Mouse (Mus musculus) CH12.LX (cell line): ENCODE results near the gene Pdp2. TPM values are rescaled to one million over a fixed set of nuclear protein-coding genes. Genes with fewer than 3 reads are reported as not detected.

Source experiments
- DNase-seq: peaks from one replicate; pipeline ENCODE4 v3.0.0-alpha.2; 2013; ENCODE audit errors: extremely low read depth
- H3K27ac ChIP-seq: 2 replicates; pipeline ENCODE4 v1.5.1; 2012; ENCODE audit warnings: low read depth, mild to moderate bottlenecking, control low read depth, moderate library complexity; ENCODE audit not compliant: insufficient read depth
- H3K27me3 ChIP-seq: replicated peaks from 2 replicates; pipeline ENCODE3; 2012; ENCODE audit warnings: inconsistent platforms
- H3K36me3 ChIP-seq, 2 experiments: replicated peaks in 1 of 2; 2 replicates each; pipeline versions ENCODE3 to v1.6.1; 2012; ENCODE audit warnings: inconsistent platforms in 1 of 2, low read length in 1 of 2, mild to moderate bottlenecking in 1 of 2, mixed read lengths in 1 of 2, moderate library complexity in 1 of 2; ENCODE audit not compliant: control insufficient read depth in 1 of 2, insufficient read depth in 1 of 2
- H3K4me1 ChIP-seq, 2 experiments: 2 replicates each; pipeline ENCODE4 v1.6.1; 2012; ENCODE audit warnings: inconsistent platforms in 1 of 2, moderate library complexity in 1 of 2; ENCODE audit not compliant: insufficient read depth in 2 of 2, control insufficient read depth in 1 of 2
- H3K4me2 ChIP-seq: 2 replicates; pipeline ENCODE4 v1.6.1; 2012; ENCODE audit warnings: low read depth, mild to moderate bottlenecking, control low read depth; ENCODE audit not compliant: poor library complexity, insufficient read depth, severe bottlenecking
- H3K4me3 ChIP-seq, 3 experiments: fragments of 150-350 bp in 1 of 3; sonication (generic) in 1 of 3; replicated peaks in 1 of 3; 2 replicates each; pipeline versions ENCODE3 to v1.5.1; 2011 to 2012; ENCODE audit warnings: low read depth in 2 of 3, low read length in 2 of 3, mild to moderate bottlenecking in 2 of 3, moderate library complexity in 2 of 3, control low read depth in 1 of 3, improper control_type of control experiment in 1 of 3, inconsistent platforms in 1 of 3, mixed read lengths in 1 of 3; ENCODE audit not compliant: poor library complexity in 1 of 3
- H3K79me2 ChIP-seq: replicated peaks from 2 replicates; pipeline ENCODE4 v1.6.1; 2012; ENCODE audit warnings: mild to moderate bottlenecking, moderate library complexity; ENCODE audit not compliant: control insufficient read depth, poor library complexity, insufficient read depth, severe bottlenecking; ENCODE audit errors: extremely low read depth
- H3K9ac ChIP-seq: 2 replicates; pipeline ENCODE4 v1.6.1; 2012; ENCODE audit warnings: low read depth, mild to moderate bottlenecking, control low read depth, moderate library complexity; ENCODE audit not compliant: insufficient read depth
- H3K9me3 ChIP-seq: replicated peaks from 2 replicates; pipeline ENCODE3; 2012; ENCODE audit warnings: low read length, inconsistent platforms, mixed read lengths
- BHLHE40 ChIP-seq: IDR thresholded peaks from 2 replicates; pipeline ENCODE4 v1.6.1; 2011; ENCODE audit warnings: mild to moderate bottlenecking, low read depth, low read length, improper control_type of control experiment
- CHD1 ChIP-seq: IDR thresholded peaks from 2 replicates; pipeline ENCODE4 v1.6.1; 2012; ENCODE audit warnings: low read depth, low read length, improper control_type of control experiment, inconsistent platforms
- CHD2 ChIP-seq: IDR thresholded peaks from 2 replicates; pipeline ENCODE4 v1.6.1; 2011; ENCODE audit warnings: low read length, improper control_type of control experiment
- ELF1 ChIP-seq: IDR thresholded peaks from 2 replicates; pipeline ENCODE4 v1.6.1; 2014; ENCODE audit warnings: low read depth, mild to moderate bottlenecking, inconsistent platforms, low read length, improper control_type of control experiment
- HCFC1 ChIP-seq: IDR thresholded peaks from 2 replicates; pipeline ENCODE4 v1.6.1; 2012; ENCODE audit warnings: low read depth, mild to moderate bottlenecking, inconsistent platforms, low read length, improper control_type of control experiment
- IRF4 ChIP-seq: IDR thresholded peaks from 2 replicates; pipeline ENCODE4 v1.6.1; 2014; ENCODE audit warnings: low read depth, mild to moderate bottlenecking, inconsistent platforms, low read length, improper control_type of control experiment
- MAFK ChIP-seq: IDR thresholded peaks from 2 replicates; pipeline ENCODE4 v1.6.1; 2011; ENCODE audit warnings: low read length, improper control_type of control experiment; ENCODE audit not compliant: insufficient replicate concordance
- MAZ ChIP-seq: IDR thresholded peaks from 2 replicates; pipeline ENCODE4 v1.6.1; 2012; ENCODE audit warnings: low read depth, mild to moderate bottlenecking, inconsistent platforms, low read length, improper control_type of control experiment, moderate library complexity
- MEF2A ChIP-seq: IDR thresholded peaks from 2 replicates; pipeline ENCODE4 v1.6.1; 2014; ENCODE audit warnings: low read depth, mild to moderate bottlenecking, inconsistent platforms, low read length, improper control_type of control experiment, borderline replicate concordance
- MXI1 ChIP-seq: IDR thresholded peaks from 2 replicates; pipeline ENCODE4 v1.6.1; 2011; ENCODE audit warnings: mild to moderate bottlenecking, low read depth, low read length, improper control_type of control experiment
- NELFE ChIP-seq: IDR thresholded peaks from 2 replicates; pipeline ENCODE4 v1.6.1; 2011; ENCODE audit warnings: low read depth, low read length, improper control_type of control experiment
- POLR2A ChIP-seq: IDR thresholded peaks from 2 replicates; pipeline ENCODE4 v1.6.1; 2011; ENCODE audit warnings: low read depth, mild to moderate bottlenecking, improper control_type of control experiment, low read length
- POLR2AphosphoS2 ChIP-seq: IDR thresholded peaks from 2 replicates; pipeline ENCODE4 v1.6.1; 2011; ENCODE audit warnings: low read depth, low read length, improper control_type of control experiment
- RCOR1 ChIP-seq: conservative IDR thresholded peaks from 2 replicates; pipeline ENCODE4 v1.6.1; 2012; ENCODE audit warnings: low read depth, mild to moderate bottlenecking, inconsistent platforms, low read length, improper control_type of control experiment
- SIN3A ChIP-seq: IDR thresholded peaks from 2 replicates; pipeline ENCODE4 v1.6.1; 2012; ENCODE audit warnings: low read length, improper control_type of control experiment, inconsistent platforms
- TBP ChIP-seq: conservative IDR thresholded peaks from 2 replicates; pipeline ENCODE4 v1.6.1; 2011; ENCODE audit warnings: low read depth, low read length, improper control_type of control experiment
- TCF12 ChIP-seq: IDR thresholded peaks from 2 replicates; pipeline ENCODE4 v1.6.1; 2014; ENCODE audit warnings: low read depth, mild to moderate bottlenecking, inconsistent platforms, low read length, improper control_type of control experiment
- UBTF ChIP-seq: IDR thresholded peaks from 2 replicates; pipeline ENCODE4 v1.6.1; 2012; ENCODE audit warnings: low read depth, mild to moderate bottlenecking, inconsistent platforms, low read length, improper control_type of control experiment, moderate library complexity
- ZKSCAN1 ChIP-seq: IDR thresholded peaks from 2 replicates; pipeline ENCODE4 v1.6.1; 2012; ENCODE audit warnings: low read depth, inconsistent platforms, low read length, improper control_type of control experiment, borderline replicate concordance
- ZMIZ1 ChIP-seq: IDR thresholded peaks from 2 replicates; pipeline ENCODE4 v1.6.1; 2012; ENCODE audit warnings: low read depth, mild to moderate bottlenecking, inconsistent platforms, low read length, improper control_type of control experiment
- ZNF384 ChIP-seq: IDR thresholded peaks from 2 replicates; pipeline ENCODE4 v1.6.1; 2012; ENCODE audit warnings: low read depth, low read length, improper control_type of control experiment, inconsistent platforms
- dilution Hi-C: fragments of 300-500 bp; cut with MboI; formaldehyde crosslinking; loops from 2 replicates; pipeline ENCODE4 v1.14.3; 2020; ENCODE audit warnings: low sequenced_read_pairs; ENCODE audit not compliant: extremely low pct_unique_long_range_greater_than_20kb, extremely low pct_ligation_motif_present
- in situ Hi-C: fragments of 300-500 bp; cut with MboI; formaldehyde crosslinking; loops from 3 replicates; pipeline ENCODE4 v1.14.3; 2019; ENCODE audit warnings: low sequenced_read_pairs, low pct_ligation_motif_present, low pct_unique_long_range_greater_than_20kb, mixed read lengths
- polyA plus RNA-seq: library from polyadenylated mRNA; unstranded; fragments of >175 nt; gene quantifications from 2 replicates; pipeline ENCODE4 v1.2.1, GENCODE M21; 2012; ENCODE audit warnings: low read depth; ENCODE audit not compliant: insufficient read length
- total RNA-seq, 2 experiments: library from RNA; depleted of rRNA; stranded (reverse); fragments of 300-350 nt in 1 of 2; fragments of >200 nt in 1 of 2; gene quantifications; 2 replicates each; pipeline ENCODE4 v1.2.3; 2012 to 2014

Pdp2 gene
- total and polyA plus RNA-seq, 3 experiments = 7.6 to 9.6 (median 8.7) TPM

DNA sequence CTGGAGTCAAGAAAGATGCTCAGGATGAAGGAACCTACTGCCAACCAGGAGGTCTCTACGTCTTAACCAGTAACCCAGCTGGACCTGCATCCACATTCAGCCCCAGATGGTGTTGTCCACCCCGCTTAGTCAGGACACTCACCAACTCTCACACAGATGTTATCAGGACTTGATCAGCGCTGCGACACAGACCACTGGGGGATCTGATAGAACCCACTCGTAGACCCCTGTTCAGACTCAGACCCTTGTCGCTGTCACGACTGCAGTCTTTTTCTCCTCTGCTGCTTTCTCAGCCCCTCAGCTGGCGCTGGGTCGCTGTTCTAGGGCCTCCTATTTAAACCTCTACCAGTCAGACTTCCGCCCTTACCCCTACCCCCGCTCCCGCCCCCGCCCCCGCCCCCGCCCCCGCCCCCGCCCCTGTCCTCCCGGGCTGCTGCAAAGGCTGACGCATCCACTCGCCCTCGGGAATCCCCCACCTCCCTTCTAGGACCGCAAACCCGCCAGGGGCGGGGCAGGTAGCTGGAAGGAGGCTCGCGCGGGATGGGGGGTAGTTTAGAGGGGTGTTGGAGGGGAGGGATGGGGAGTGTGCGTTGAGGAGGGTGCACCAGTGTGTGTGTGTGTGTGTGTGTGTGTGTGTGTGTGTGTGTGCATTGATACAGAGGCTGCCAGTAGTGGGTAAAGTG lies 39.9 kb downstream of the Pdp2 start, which contains the start of gene Rrad:
TSS of gene Rrad (minus strand) at position 347 of the 683 bp plus-strand sequence.
- H3K79me2 ChIP-seq = no peaks in the 10 kb centered on the region
- peak; percentile 68; the same call in 1 of the 2 replicates for TF ChIP-seq ELF1
- peak; percentile 86 for TF ChIP-seq POLR2A
- 0 out of 2 replicates have a peak, but pooled peaks have one; percentile 62 for TF ChIP-seq RCOR1
- TF ChIP-seq MAZ = peak; percentile 99
- peak; percentile 86 for TF ChIP-seq TBP
- peak; percentile 51; the same call in 1 of the 2 replicates for TF ChIP-seq TCF12
- no peak for TF ChIP-seq ZKSCAN1
- TF ChIP-seq NELFE = peak; percentile 67; the same call in 1 of the 2 replicates
- no peak for TF ChIP-seq MXI1
- TF ChIP-seq HCFC1 = no peak
- TF ChIP-seq CHD1 = no peak
- TF ChIP-seq IRF4 = peak; percentile 19; the same call in 1 of the 2 replicates
- TF ChIP-seq CHD2 = 0 out of 2 replicates have a peak, but pooled peaks have one; percentile 44
- TF ChIP-seq ZNF384 = no peak
- TF ChIP-seq SIN3A = peak; percentile 94
- TF ChIP-seq POLR2AphosphoS2 = no peak
- peak; percentile 32; the same call in 1 of the 2 replicates for TF ChIP-seq BHLHE40
- no peak for TF ChIP-seq MEF2A
- no peak for TF ChIP-seq MAFK
- no peak for TF ChIP-seq UBTF
- TF ChIP-seq ZMIZ1 = peak; percentile 58; the same call in 1 of the 2 replicates
- H3K36me3 ChIP-seq = peaks cover 17 to 51% of the 10 kb centered on the region in 2 experiments
- peak within 1 kb of the TSS; percentile 78 for H3K4me2 ChIP-seq
- peak within 1 kb of the TSS; percentile 75 for H3K9ac ChIP-seq
- peak within 1 kb of the TSS; percentile 61 for H3K27ac ChIP-seq
- H3K4me1 ChIP-seq = peaks cover 13 to 32% of the 10 kb centered on the region in 2 experiments
- peak within 1 kb of the TSS; percentile 79 to 87 (median 82) for H3K4me3 ChIP-seq
- dilution Hi-C loops = no loop called here
- H3K9me3 ChIP-seq = no peaks in the 10 kb centered on the region
- in situ Hi-C loops = no loop called here
- no peaks in the 10 kb centered on the region for H3K27me3 ChIP-seq
- DNase-seq = peak; percentile 90
